Mouse (Mus musculus) olfactory bulb, adult 2 months (tissue): ENCODE data around the gene Exosc9.

Source experiments
- CTCF ChIP-seq: fragments of 200-500 bp; IDR thresholded peaks from 2 replicates; pipeline ENCODE4 v1.5.1; 2012; ENCODE audit warnings: low read depth, mild to moderate bottlenecking, low read length, moderate library complexity; ENCODE audit not compliant: insufficient read depth
- POLR2A ChIP-seq: fragments of 200-500 bp; IDR thresholded peaks from 2 replicates; pipeline ENCODE4 v1.6.1; 2012; ENCODE audit warnings: mild to moderate bottlenecking, low read depth, low read length, moderate library complexity; ENCODE audit not compliant: insufficient read depth

GRCm38 (mm10) chr3:36598811-36599210 lies 46.4 kb downstream of the Exosc9 start:
- TF ChIP-seq POLR2A, result no peak
- TF ChIP-seq CTCF, result no peak
